Mouse (Mus musculus): ENCODE data around the gene Plekhg5.
A peak's percentile ranks its signal among the peaks of the same experiment; 100 is the strongest.

DNA sequence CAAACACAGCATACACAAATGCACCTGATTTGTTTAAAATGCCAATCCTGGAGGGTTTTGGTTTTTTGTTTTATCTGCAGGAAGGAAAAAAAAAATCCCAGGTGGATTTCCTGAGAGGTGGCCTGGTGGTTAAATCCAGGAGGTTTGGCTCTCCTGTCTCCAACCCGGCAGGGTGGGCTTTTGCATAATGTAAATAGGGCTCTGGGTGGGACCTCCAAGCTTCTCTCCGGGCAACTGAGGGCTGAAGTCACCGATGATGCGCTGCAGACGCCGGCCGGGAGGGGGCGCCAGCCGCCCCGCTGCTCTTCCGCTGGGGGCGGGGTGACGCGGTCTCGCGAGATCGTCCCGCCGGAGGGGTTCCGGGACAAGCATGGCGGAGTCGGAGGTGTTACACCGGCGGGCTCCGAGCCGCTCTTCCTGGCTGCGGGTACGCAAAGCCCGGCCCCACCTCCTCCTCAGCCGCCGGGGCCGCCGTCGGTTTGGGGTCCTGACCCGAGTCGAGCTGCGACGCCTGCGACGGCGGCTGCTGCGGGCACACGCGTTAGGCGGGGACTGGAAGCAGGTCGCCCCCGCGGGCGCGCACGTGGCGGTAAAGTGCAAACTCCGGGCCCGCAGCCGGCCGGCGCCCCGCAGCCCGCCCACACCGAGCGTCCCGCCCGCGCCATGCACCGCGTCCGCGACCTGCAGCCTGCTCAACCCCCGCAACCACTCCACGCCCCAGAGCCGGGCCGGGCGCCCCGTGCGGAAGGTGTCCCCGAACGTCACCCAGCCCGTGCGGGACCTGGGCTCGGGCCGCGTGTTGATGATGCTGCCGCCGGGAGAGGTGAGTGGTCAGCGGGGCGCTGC, 33.1 kb upstream of the Plekhg5 start, which contains the start of gene Nol9:
- TF ChIP-seq USF1 (IDR thresholded peaks at IDR 0.05; ENCODE audit: low read depth) (no peak), POLR2A (IDR thresholded peaks at IDR 0.05; ENCODE audit: insufficient read length, low read depth) (peak; percentile 91), E2F4 (IDR thresholded peaks at IDR 0.05; ENCODE audit: insufficient read depth) (no peak), MAX (IDR thresholded peaks at IDR 0.05; ENCODE audit: low read depth) (no peak)
